14 mouse cellular contexts compared by ENCODE assay signal in genomic region chr7:137522450-137522849, GRCm38 (mm10).
"Had no signal": no experiment of that assay in that cellular context is flagged by ENCODE, and none has a peak within 500 bp of the region (broad histone marks: within the 10 kb centered on the region; RNA-seq: fewer than 3 reads in every experiment).

No protein-coding gene starts in this region.

- H3K9ac ChIP-seq: limb, embryonic 12.5 days; midbrain, embryonic 15.5 days; neural tube, embryonic 13.5 days had no signal

- H3K4me3 ChIP-seq: limb, embryonic 12.5 days; midbrain, embryonic 10.5 days; midbrain, embryonic 15.5 days; neural tube, embryonic 13.5 days had no signal

- ATAC-seq: lung, postnatal 0 days; midbrain, embryonic 15.5 days had no signal

- H3K4me2 ChIP-seq: limb, embryonic 12.5 days; midbrain, embryonic 15.5 days; neural tube, embryonic 13.5 days had no signal

- H3K27me3 ChIP-seq: midbrain, embryonic 15.5 days had no signal

- H3K36me3 ChIP-seq: limb, embryonic 12.5 days; midbrain, embryonic 10.5 days; midbrain, embryonic 15.5 days; neural tube, embryonic 13.5 days had no signal

- DNase-seq: kidney, adult 18-20 months; kidney, postnatal 36 days; layer of hippocampus, adult 9-11 months; layer of hippocampus, postnatal 36 days; lung, postnatal 36 days; retina, postnatal 1 day; right cerebral cortex, postnatal 4 days; spleen, adult 18-20 months; thymus, postnatal 4 days had no signal

- H3K27ac ChIP-seq: limb, embryonic 12.5 days; midbrain, embryonic 10.5 days; midbrain, embryonic 15.5 days; neural tube, embryonic 13.5 days had no signal

- H3K9me3 ChIP-seq: limb, embryonic 12.5 days; midbrain, embryonic 10.5 days; midbrain, embryonic 15.5 days; neural tube, embryonic 13.5 days had no signal
